Mouse (Mus musculus): Measurements from ENCODE around the gene Nfia. TPM values are rescaled to one million over a fixed set of nuclear protein-coding genes. Genes with fewer than 3 reads are reported as not detected.

Gene Nfia
- total RNA-seq, 1 experiment = 0.27 TPM

GRCm38 (mm10) chr4:97757978-97758461 is 14.5 kb upstream of the Nfia start:
- peaks cover 0 to 2% of the 10 kb centered on the region in 2 experiments; a peak in 2 of 4 replicates for H3K4me1 ChIP-seq (ENCODE audit: control insufficient read depth in 2 of 2, insufficient read depth in 2 of 2, low read length in 2 of 2, poor library complexity in 1 of 2)
- no peaks in the 10 kb centered on the region for H3K9me3 ChIP-seq (ENCODE audit: control insufficient read depth, insufficient read depth, low read depth, low read length)
- H3K9ac ChIP-seq (ENCODE audit: insufficient read depth, low read depth, low read length, poor library complexity, severe bottlenecking) = no peak overlapping the region
- TF ChIP-seq MAFK (IDR thresholded peaks at IDR 0.05; ENCODE audit: insufficient read depth, low read depth, low read length) (no peak), CHD2 (IDR thresholded peaks at IDR 0.05; ENCODE audit: low read depth, low read length) (no peak), ZNF384 (IDR thresholded peaks at IDR 0.05; ENCODE audit: low read depth, low read length) (no peak), ZC3H11A (IDR thresholded peaks at IDR 0.05; ENCODE audit: borderline replicate concordance, low read depth, low read length) (no peak), HCFC1 (IDR thresholded peaks at IDR 0.05; ENCODE audit: borderline replicate concordance, insufficient read depth, low read length) (no peak)
- no peaks in the 10 kb centered on the region for H3K36me3 ChIP-seq (ENCODE audit: control insufficient read depth, insufficient read depth, low read length, poor library complexity, severe bottlenecking)
- H3K4me3 ChIP-seq (ENCODE audit: insufficient read depth in 1 of 2, low read depth in 1 of 2, low read length in 2 of 2, poor library complexity in 1 of 2, severe bottlenecking in 1 of 2) = peak overlapping the region; percentile 12 to 55; a peak in 3 of 4 replicates
- in situ Hi-C loops (cut with MboI; ENCODE audit: low sequenced_read_pairs in 2 of 2, unreplicated experiment in 2 of 2) = no loop called here
- DNase-seq (ENCODE audit: low read depth, low spot score) = no peak
- H3K27ac ChIP-seq (ENCODE audit: insufficient read depth, low read depth, low read length, poor library complexity, severe bottlenecking) = no peak overlapping the region

GRCm38 (mm10) chr4:97758661-97759060 is 13.9 kb upstream of the Nfia start:
- Histone ChIP-seq H3K4me1 (ENCODE audit: control insufficient read depth in 2 of 2, insufficient read depth in 2 of 2, low read length in 2 of 2, poor library complexity in 1 of 2) (peaks cover 0 to 2% of the 10 kb centered on the region in 2 experiments; a peak in 2 of 4 replicates), H3K4me3 (ENCODE audit: insufficient read depth in 1 of 2, low read depth in 1 of 2, low read length in 2 of 2, poor library complexity in 1 of 2, severe bottlenecking in 1 of 2) (no peak overlapping the region), H3K9ac (ENCODE audit: insufficient read depth, low read depth, low read length, poor library complexity, severe bottlenecking) (no peak overlapping the region), H3K27ac (ENCODE audit: insufficient read depth, low read depth, low read length, poor library complexity, severe bottlenecking) (no peak overlapping the region), H3K9me3 (ENCODE audit: control insufficient read depth, insufficient read depth, low read depth, low read length) (no peaks in the 10 kb centered on the region), H3K36me3 (ENCODE audit: control insufficient read depth, insufficient read depth, low read length, poor library complexity, severe bottlenecking) (no peaks in the 10 kb centered on the region)
- DNase-seq (ENCODE audit: low read depth, low spot score) = no peak
- in situ Hi-C loops (cut with MboI; ENCODE audit: low sequenced_read_pairs in 2 of 2, unreplicated experiment in 2 of 2) = no loop called here
- no peak for TF ChIP-seq ZC3H11A (IDR thresholded peaks at IDR 0.05; ENCODE audit: borderline replicate concordance, low read depth, low read length)
- TF ChIP-seq HCFC1 (IDR thresholded peaks at IDR 0.05; ENCODE audit: borderline replicate concordance, insufficient read depth, low read length) = no peak
- no peak for TF ChIP-seq CHD2 (IDR thresholded peaks at IDR 0.05; ENCODE audit: low read depth, low read length)
- no peak for TF ChIP-seq MAFK (IDR thresholded peaks at IDR 0.05; ENCODE audit: insufficient read depth, low read depth, low read length)
- TF ChIP-seq ZNF384 (IDR thresholded peaks at IDR 0.05; ENCODE audit: low read depth, low read length) = no peak

GRCm38 (mm10) chr4:97764616-97765015 is 7.9 kb upstream of the Nfia start:
- Histone ChIP-seq H3K9me3 (ENCODE audit: control insufficient read depth, insufficient read depth, low read depth, low read length) (no peaks in the 10 kb centered on the region), H3K36me3 (ENCODE audit: control insufficient read depth, insufficient read depth, low read length, poor library complexity, severe bottlenecking) (no peaks in the 10 kb centered on the region), H3K4me1 (ENCODE audit: control insufficient read depth in 2 of 2, insufficient read depth in 2 of 2, low read length in 2 of 2, poor library complexity in 1 of 2) (no peaks in the 10 kb centered on the region), H3K9ac (ENCODE audit: insufficient read depth, low read depth, low read length, poor library complexity, severe bottlenecking) (no peak overlapping the region), H3K4me3 (ENCODE audit: insufficient read depth in 1 of 2, low read depth in 1 of 2, low read length in 2 of 2, poor library complexity in 1 of 2, severe bottlenecking in 1 of 2) (no peak overlapping the region), H3K27ac (ENCODE audit: insufficient read depth, low read depth, low read length, poor library complexity, severe bottlenecking) (no peak overlapping the region)
- in situ Hi-C loops (cut with MboI; ENCODE audit: low sequenced_read_pairs in 2 of 2, unreplicated experiment in 2 of 2) = no loop called here
- DNase-seq (ENCODE audit: low read depth, low spot score) = no peak
- no peak for TF ChIP-seq CHD2 (IDR thresholded peaks at IDR 0.05; ENCODE audit: low read depth, low read length)
- TF ChIP-seq ZNF384 (IDR thresholded peaks at IDR 0.05; ENCODE audit: low read depth, low read length) = no peak
- no peak for TF ChIP-seq MAFK (IDR thresholded peaks at IDR 0.05; ENCODE audit: insufficient read depth, low read depth, low read length)
- no peak for TF ChIP-seq HCFC1 (IDR thresholded peaks at IDR 0.05; ENCODE audit: borderline replicate concordance, insufficient read depth, low read length)
- TF ChIP-seq ZC3H11A (IDR thresholded peaks at IDR 0.05; ENCODE audit: borderline replicate concordance, low read depth, low read length) = no peak

- no peaks in the 10 kb centered on the region for H3K36me3 ChIP-seq (ENCODE audit: control insufficient read depth, insufficient read depth, low read length, poor library complexity, severe bottlenecking)
- no peak overlapping the region for H3K9ac ChIP-seq (ENCODE audit: insufficient read depth, low read depth, low read length, poor library complexity, severe bottlenecking)
- DNase-seq (ENCODE audit: low read depth, low spot score) = no peak
- H3K9me3 ChIP-seq (ENCODE audit: control insufficient read depth, insufficient read depth, low read depth, low read length) = no peaks in the 10 kb centered on the region
- H3K4me1 ChIP-seq (ENCODE audit: control insufficient read depth in 2 of 2, insufficient read depth in 2 of 2, low read length in 2 of 2, poor library complexity in 1 of 2) = no peaks in the 10 kb centered on the region
- in situ Hi-C loops (cut with MboI; ENCODE audit: low sequenced_read_pairs in 2 of 2, unreplicated experiment in 2 of 2) = no loop called here
- H3K4me3 ChIP-seq (ENCODE audit: insufficient read depth in 1 of 2, low read depth in 1 of 2, low read length in 2 of 2, poor library complexity in 1 of 2, severe bottlenecking in 1 of 2) = no peak overlapping the region
- TF ChIP-seq HCFC1 (IDR thresholded peaks at IDR 0.05; ENCODE audit: borderline replicate concordance, insufficient read depth, low read length) (no peak), MAFK (IDR thresholded peaks at IDR 0.05; ENCODE audit: insufficient read depth, low read depth, low read length) (no peak), CHD2 (IDR thresholded peaks at IDR 0.05; ENCODE audit: low read depth, low read length) (no peak)
- no peak overlapping the region for H3K27ac ChIP-seq (ENCODE audit: insufficient read depth, low read depth, low read length, poor library complexity, severe bottlenecking)
These were observed 7.1 kb upstream of the Nfia start for GRCm38 (mm10) chr4:97765341-97766020.

All from ES-E14 (cell line).